Mouse (Mus musculus) ES-Bruce4 (cell line): ENCODE measurements at regions not wholly inside any gene's neighbourhood (a gene's known extent, or its start where the extent isn't known, plus 50 kb on each side); places are given as distances from the start of the nearest gene placed in this dataset.

Experiments used
- CTCF ChIP-seq: IDR thresholded peaks from one replicate; pipeline ENCODE4 v1.8.1; 2011; ENCODE audit warnings: low read depth, low read length
- POLR2A ChIP-seq: IDR thresholded peaks from one replicate; pipeline ENCODE4 v1.8.1; 2011; ENCODE audit warnings: low read length; ENCODE audit not compliant: insufficient read depth

DNA sequence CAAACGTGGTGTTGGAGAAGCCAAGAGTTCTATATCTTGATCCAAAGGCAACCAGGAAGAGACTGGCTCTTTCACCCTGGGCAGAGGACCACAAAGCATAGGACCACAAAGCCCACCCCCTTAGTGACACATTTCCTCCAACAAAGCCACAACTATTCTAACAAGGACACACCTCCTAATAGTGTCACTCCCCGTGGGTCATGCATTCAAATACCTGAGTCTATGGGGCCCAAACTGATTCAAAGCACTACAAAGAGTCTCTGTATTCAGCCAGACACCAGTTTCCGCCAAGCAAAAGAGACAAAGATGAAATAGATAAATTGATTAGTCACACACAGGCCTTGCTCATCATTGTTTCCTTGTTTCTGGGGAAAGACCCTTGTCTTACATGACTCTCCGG lies 72.1 kb downstream of the Vcpkmt start:
- no peak for TF ChIP-seq POLR2A
- TF ChIP-seq CTCF: no peak
